Mouse (Mus musculus) kidney, adult 2 months (tissue): ENCODE results near the gene Pdlim5. TPM values are rescaled to one million over a fixed set of nuclear protein-coding genes. Genes with fewer than 3 reads are reported as not detected.
A peak's percentile ranks its signal among the peaks of the same experiment; 100 is the strongest.

ENCODE experiments used
- DNase-seq: peaks from one replicate; pipeline ENCODE4 v3.0.0; 2021
- H3K27ac ChIP-seq: fragments of 200-500 bp; 2 replicates; pipeline ENCODE4 v1.5.1; 2012; ENCODE audit warnings: low read depth, low read length, control low read depth, inconsistent platforms; ENCODE audit not compliant: insufficient read depth
- H3K27me3 ChIP-seq: fragments of 200-500 bp; replicated peaks from 2 replicates; pipeline ENCODE4 v1.6.1; 2012; ENCODE audit warnings: mild to moderate bottlenecking, moderate library complexity, low read length, inconsistent platforms; ENCODE audit not compliant: control insufficient read depth, insufficient read depth
- H3K36me3 ChIP-seq: fragments of 200-500 bp; 2 replicates; pipeline ENCODE4 v1.6.1; 2012; ENCODE audit warnings: mild to moderate bottlenecking, moderate library complexity, low read length, inconsistent platforms; ENCODE audit not compliant: control insufficient read depth, insufficient read depth
- H3K4me1 ChIP-seq: fragments of 200-500 bp; 2 replicates; pipeline ENCODE4 v1.6.1; 2011; ENCODE audit warnings: low read length; ENCODE audit not compliant: control insufficient read depth, insufficient read depth
- H3K4me3 ChIP-seq: fragments of 200-500 bp; 2 replicates; pipeline ENCODE4 v1.5.1; 2011; ENCODE audit warnings: mild to moderate bottlenecking, low read depth, low read length, control low read depth; ENCODE audit not compliant: insufficient read depth
- CTCF ChIP-seq: fragments of 200-500 bp; conservative IDR thresholded peaks from 2 replicates; pipeline ENCODE4 v1.5.1; 2011; ENCODE audit warnings: low read depth, mild to moderate bottlenecking, control low read depth, low read length, moderate library complexity, mixed read lengths; ENCODE audit not compliant: insufficient read depth, insufficient read length
- POLR2A ChIP-seq: fragments of 200-500 bp; IDR thresholded peaks from one replicate; pipeline ENCODE4 v1.6.1; 2011; ENCODE audit warnings: low read depth, low read length, control low read depth
- WGBS: fragments of 180-500 bp; shearing (Covaris S2); methylation state at CpG from one replicate; pipeline ENCODE4 v1.1.7; 2018; 5-methylcytosine and 5-hydroxymethylcytosine counted together
- polyA plus RNA-seq: library from polyadenylated mRNA; depleted of rRNA; stranded (reverse); fragments of >200 nt; gene quantifications from 2 replicates; pipeline ENCODE4 v1.2.3, GENCODE M21; 2012

Gene Pdlim5
- polyA plus RNA-seq, 1 experiment: 62.6 TPM

DNA sequence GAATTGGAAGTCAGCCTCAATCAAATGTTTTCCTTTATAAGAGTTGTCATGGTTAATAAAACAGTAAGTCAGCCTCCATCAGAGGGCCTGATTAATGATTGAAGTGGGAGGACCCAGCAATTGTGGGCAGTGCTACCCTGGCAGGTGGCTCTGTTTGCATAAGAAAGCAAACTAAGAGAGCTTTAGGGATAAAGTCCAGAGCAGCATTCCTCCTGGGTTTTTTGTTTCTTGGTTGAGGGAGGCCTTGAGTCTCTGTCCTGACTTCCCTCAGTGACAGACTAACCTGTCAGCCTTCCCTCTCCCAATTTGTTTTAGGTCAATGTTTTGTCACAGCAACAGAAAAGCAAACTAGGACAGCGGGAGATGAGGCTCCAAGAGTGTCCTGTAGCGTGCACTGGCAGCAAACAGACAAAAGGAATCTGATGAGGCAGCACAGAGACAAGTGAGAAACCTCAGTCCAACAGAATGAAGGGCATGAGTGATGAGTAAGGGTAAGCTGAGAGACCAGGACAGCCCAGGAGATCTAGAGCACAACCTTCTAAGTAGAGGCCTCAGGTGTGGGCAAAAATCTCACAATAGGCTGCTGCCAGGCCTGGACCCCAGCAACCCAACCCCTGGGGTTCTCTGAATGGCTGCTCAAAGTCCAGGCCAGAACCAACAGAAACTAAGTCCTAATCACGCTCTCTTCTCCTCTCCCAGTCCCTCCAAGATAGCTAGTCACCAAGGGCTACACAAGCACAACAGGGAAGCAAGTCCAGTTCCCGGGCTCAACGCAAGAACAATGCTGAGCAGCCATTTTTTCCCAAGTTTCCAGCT lies 46.5 kb downstream of the Pdlim5 start:
- Histone ChIP-seq H3K36me3 (peaks cover 1% of the 10 kb centered on the region; the same call in 1 of the 2 replicates), H3K27me3 (no peaks in the 10 kb centered on the region), H3K4me1 (peaks cover 11% of the 10 kb centered on the region; the same call in 1 of the 2 replicates), H3K27ac (peak overlapping the region; percentile 83), H3K4me3 (no peak overlapping the region)
- DNase-seq: peak; percentile 86
- TF ChIP-seq CTCF (no peak), POLR2A (no peak)
- 68% methylated on average over 5 of the region's 5 CpGs for WGBS

DNA sequence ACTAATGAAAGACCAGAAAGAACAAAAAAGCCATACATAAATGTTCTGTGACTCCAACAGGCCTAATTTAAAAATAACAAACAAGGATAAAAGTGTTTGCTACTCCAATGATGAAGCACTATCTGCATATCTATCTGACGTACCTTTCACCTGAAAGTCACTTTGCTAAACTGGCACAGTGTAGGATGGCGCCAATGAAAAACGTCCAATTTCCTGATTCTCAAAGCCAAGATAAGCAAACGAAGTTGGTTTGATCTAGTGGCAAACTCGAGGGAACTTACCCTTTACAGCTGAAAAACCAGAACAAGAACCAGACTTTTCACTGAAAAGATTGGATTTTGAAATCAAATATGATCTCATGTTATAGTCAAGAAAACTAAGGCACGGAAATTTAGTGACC lies 49.2 kb downstream of the Pdlim5 start:
- no peaks in the 10 kb centered on the region for H3K27me3 ChIP-seq
- H3K4me1 ChIP-seq: peaks cover 11% of the 10 kb centered on the region; the same call in 1 of the 2 replicates
- 65% methylated on average over 6 of the region's 6 CpGs for WGBS
- peak overlapping the region; percentile 23; the same call in 1 of the 2 replicates for H3K27ac ChIP-seq
- TF ChIP-seq POLR2A (no peak), CTCF (no peak)
- H3K4me3 ChIP-seq: no peak overlapping the region
- DNase-seq: no peak
- H3K36me3 ChIP-seq: peaks cover 1% of the 10 kb centered on the region; the same call in 1 of the 2 replicates

DNA sequence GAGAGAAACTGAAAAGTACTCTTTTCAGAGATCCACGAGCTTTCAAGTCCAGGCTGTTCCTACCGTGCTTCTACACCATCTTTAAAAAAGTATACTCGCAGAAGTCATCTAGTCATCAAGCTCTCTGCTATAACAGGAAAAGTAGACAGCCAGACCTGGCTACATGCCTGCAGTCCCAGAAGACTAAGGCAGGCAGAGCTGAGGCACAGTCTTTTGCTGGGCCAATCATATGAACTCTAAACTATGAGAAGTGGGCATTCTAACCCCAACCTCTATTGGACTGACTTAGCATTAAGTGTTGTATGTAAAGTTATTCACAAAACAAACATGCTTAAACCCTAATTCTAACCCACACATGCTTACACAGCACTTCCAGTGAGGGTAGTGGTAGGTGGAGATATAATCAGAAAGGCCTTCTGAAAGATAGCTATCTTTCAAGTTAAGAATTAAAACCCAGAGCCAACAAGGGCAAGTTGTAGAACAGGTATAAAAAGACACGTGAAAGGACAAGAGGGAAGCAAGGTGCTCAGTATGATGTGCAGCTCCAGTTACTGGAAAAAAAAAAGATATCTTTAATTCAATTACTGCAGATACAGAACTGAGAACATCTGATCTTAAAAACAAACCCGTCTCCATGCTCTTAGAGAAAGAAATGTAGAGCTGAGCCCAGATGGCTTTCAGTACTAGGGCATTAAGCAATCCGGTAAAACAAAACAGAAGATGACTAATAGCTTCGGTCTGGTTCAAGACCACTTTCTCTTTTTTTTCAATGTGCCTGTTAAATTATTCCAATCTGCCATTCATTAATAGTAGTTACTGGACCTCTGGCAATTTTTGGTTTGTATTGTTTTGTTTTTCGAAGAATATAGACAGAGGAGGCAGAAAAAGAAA lies 50.0 kb downstream of the Pdlim5 start:
- Histone ChIP-seq H3K27me3 (no peaks in the 10 kb centered on the region), H3K27ac (0 out of 2 replicates have a peak overlapping the region, but pooled peaks have one; percentile 1), H3K4me3 (no peak overlapping the region), H3K4me1 (peaks cover 11% of the 10 kb centered on the region; the same call in 1 of the 2 replicates), H3K36me3 (no peaks in the 10 kb centered on the region)
- TF ChIP-seq CTCF (no peak), POLR2A (no peak)
- WGBS: 63% methylated on average over 8 of the region's 8 CpGs
- DNase-seq: peak; percentile 33

DNA sequence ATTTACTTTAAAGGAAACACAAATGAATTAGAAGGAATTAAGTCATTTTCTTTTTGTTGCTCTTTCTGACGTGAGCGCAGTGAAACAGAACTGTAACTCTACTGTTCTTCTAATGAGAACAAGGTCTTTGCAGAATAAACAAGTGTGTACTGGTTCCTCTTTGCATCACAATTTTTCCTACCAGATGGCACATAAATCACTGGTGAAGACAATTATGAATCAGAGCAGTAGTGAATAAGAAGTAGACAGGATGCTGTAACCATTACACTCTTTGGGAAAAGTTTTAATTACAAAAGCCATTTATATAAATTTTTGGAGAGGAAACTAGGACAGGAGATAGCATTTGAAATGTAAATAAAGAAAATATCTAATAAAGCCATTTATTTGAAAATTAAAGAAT lies 51.7 kb downstream of the Pdlim5 start:
- Histone ChIP-seq H3K36me3 (no peaks in the 10 kb centered on the region; the same call in 1 of the 2 replicates), H3K27ac (no peak overlapping the region), H3K4me3 (no peak overlapping the region), H3K27me3 (no peaks in the 10 kb centered on the region), H3K4me1 (peaks cover 16% of the 10 kb centered on the region)
- no peak for TF ChIP-seq CTCF
- TF ChIP-seq POLR2A: no peak
- no peak for DNase-seq
- 77% methylated on average over 2 of the region's 2 CpGs for WGBS

DNA sequence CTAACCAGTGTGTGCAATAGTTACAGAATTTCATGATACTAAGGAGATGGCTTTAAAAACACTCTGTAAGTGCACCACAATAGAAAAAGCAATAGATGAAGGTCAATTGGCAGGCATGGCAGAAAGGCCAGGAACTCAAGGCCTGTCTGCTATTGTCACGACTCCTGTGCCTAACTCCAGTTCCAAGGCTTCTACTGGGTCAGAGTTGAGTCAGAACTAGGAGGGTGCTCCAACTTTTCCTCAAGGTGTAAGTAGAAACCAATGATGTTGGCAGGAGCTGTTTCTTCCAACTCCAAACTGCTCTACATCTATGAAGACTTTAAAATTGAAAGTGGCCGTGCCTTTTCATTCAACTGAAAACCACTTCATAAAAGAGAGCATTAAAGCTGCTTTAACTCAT lies 54.8 kb downstream of the Pdlim5 start:
- no peak for TF ChIP-seq POLR2A
- TF ChIP-seq CTCF: no peak
- no peak for DNase-seq
- Histone ChIP-seq H3K4me1 (peaks cover 14% of the 10 kb centered on the region), H3K4me3 (no peak overlapping the region), H3K36me3 (no peaks in the 10 kb centered on the region; the same call in 1 of the 2 replicates), H3K27me3 (no peaks in the 10 kb centered on the region), H3K27ac (no peak overlapping the region)
- WGBS: 79% methylated on average over 2 of the region's 2 CpGs

DNA sequence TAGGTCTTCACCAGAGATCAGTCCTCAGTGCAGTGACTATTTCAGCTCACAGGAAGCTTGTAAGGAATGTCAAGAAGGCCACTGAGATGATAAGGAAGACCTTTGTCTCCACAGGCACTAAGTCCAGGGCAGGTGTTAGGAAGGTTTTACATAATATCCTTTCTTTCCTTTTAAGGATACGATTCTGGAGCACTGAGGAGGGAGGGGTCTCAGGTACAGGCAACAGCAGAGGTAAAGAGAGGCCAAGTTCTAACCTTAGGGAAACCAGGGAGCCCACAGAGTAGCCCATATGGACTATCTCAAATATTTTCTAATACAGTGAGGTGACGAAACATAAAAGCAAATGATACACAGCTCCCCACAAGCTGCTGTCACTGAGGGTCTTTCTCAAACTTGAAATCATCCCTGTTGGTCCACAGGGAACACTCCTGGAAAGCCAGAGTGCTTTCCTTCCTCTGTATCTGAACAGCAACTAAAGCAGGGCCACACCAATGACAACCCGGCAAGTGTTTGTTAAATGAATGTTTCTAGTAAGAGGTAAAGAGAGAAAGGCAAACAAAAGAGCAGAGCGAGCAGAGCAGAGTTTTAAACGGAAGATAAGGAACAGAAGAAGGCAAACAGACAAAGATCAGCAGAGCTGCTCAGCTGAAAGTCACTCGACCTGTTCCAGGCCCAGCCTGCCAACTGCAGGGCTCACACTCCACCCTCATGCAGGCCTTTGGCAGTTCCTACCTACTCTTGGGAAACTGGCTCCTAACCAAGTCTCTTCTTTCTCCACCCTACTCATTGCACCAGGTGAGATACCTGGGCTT lies 55.9 kb downstream of the Pdlim5 start:
- Histone ChIP-seq H3K4me1 (peaks cover 10% of the 10 kb centered on the region), H3K27me3 (no peaks in the 10 kb centered on the region), H3K27ac (no peak overlapping the region), H3K36me3 (no peaks in the 10 kb centered on the region; the same call in 1 of the 2 replicates), H3K4me3 (no peak overlapping the region)
- DNase-seq: peak; percentile 48
- 51% methylated on average over 6 of the region's 6 CpGs for WGBS
- no peak for TF ChIP-seq CTCF
- TF ChIP-seq POLR2A: no peak
